Mouse (Mus musculus) heart, adult 2 months (tissue): Measurements from ENCODE around the gene Tmem181a. TPM values are rescaled to one million over a fixed set of nuclear protein-coding genes. Genes with fewer than 3 reads are reported as not detected.
A peak's percentile ranks its signal among the peaks of the same experiment; 100 is the strongest.
"Not testable (repeated sequence)": the region's sequence is repeated elsewhere in the genome, so short reads cannot be mapped to it uniquely, and the experiment has no call there.

Source experiments
- DNase-seq, 2 experiments: peaks; one replicate each; pipeline ENCODE4 v3.0.0; 2021
- H3K27ac ChIP-seq: fragments of 200-600 bp; 2 replicates; pipeline ENCODE4 v1.8.1; 2022
- H3K27me3 ChIP-seq: fragments of 200-500 bp; 2 replicates; pipeline ENCODE4 v1.6.1; 2012; ENCODE audit warnings: mild to moderate bottlenecking, low read length, inconsistent platforms, mixed read lengths; ENCODE audit not compliant: control insufficient read depth, insufficient read depth
- H3K36me3 ChIP-seq: fragments of 200-500 bp; 2 replicates; pipeline ENCODE4 v1.6.1; 2012; ENCODE audit warnings: low read length, inconsistent platforms; ENCODE audit not compliant: control insufficient read depth, insufficient read depth
- H3K4me1 ChIP-seq: fragments of 200-500 bp; 2 replicates; pipeline ENCODE4 v1.6.1; 2011; ENCODE audit warnings: low read length; ENCODE audit not compliant: control insufficient read depth, insufficient read depth
- H3K4me3 ChIP-seq: fragments of 200-600 bp; 2 replicates; pipeline ENCODE4 v1.8.1; 2022
- H3K79me2 ChIP-seq: fragments of 200-500 bp; replicated peaks from 2 replicates; pipeline ENCODE4 v1.6.1; 2012; ENCODE audit warnings: mild to moderate bottlenecking, inconsistent platforms, low read length, moderate library complexity, mixed read lengths; ENCODE audit not compliant: control insufficient read depth, insufficient read depth
- H3K9ac ChIP-seq: fragments of 200-500 bp; 2 replicates; pipeline ENCODE4 v1.6.1; 2012; ENCODE audit warnings: low read depth, mild to moderate bottlenecking, control low read depth, inconsistent platforms, low read length, mixed read lengths
- CTCF ChIP-seq: fragments of 200-600 bp; IDR thresholded peaks from 2 replicates; pipeline ENCODE4 v1.8.1; 2022; ENCODE audit warnings: antibody characterized with exemption, mild to moderate bottlenecking, moderate library complexity
- EP300 ChIP-seq: fragments of 200-500 bp; IDR thresholded peaks from 2 replicates; pipeline ENCODE4 v1.6.1; 2011; ENCODE audit warnings: low read depth, low read length, control low read depth; ENCODE audit not compliant: insufficient read depth
- POLR2A ChIP-seq: fragments of 200-500 bp; IDR thresholded peaks from 2 replicates; pipeline ENCODE4 v1.6.1; 2011; ENCODE audit warnings: mild to moderate bottlenecking, low read depth, low read length, control low read depth; ENCODE audit not compliant: insufficient read depth
- WGBS: fragments of 180-500 bp; shearing (Covaris S2); methylation state at CpG from one replicate; pipeline ENCODE4 v1.1.7; 2018; 5-methylcytosine and 5-hydroxymethylcytosine counted together
- intact Hi-C: fragments of 180-260 bp; cut with DNase I; formaldehyde crosslinking; loops from one replicate; pipeline ENCODE4 v1.15.1; 2025
- long read RNA-seq: library from polyadenylated mRNA; stranded (forward); transcript quantifications from one replicate; pipeline ENCODE4 v2.0.0, GENCODE M21; 2021
- polyA plus RNA-seq: library from polyadenylated mRNA; depleted of rRNA; stranded (reverse); fragments of >200 nt; gene quantifications from 2 replicates; pipeline ENCODE4 v1.2.3, GENCODE M21; 2012; rRNA removed
- total RNA-seq, 2 experiments: library from RNA; stranded (reverse); gene quantifications; 2 replicates each; pipeline ENCODE4 v1.2.3; 2021

Gene Tmem181a
- total RNA-seq: 1 to 10 TPM; 7.0 to 8.1 TPM
- polyA plus RNA-seq: 10.2 and 14.5 TPM in 2 replicates
- long read RNA-seq, full-length matches to known transcripts: 5 of 5 reads
- long read RNA-seq, partial matches to known transcripts: 0 of 5 reads
- long read RNA-seq, other reads (novel, unspliced or antisense): 0 of 5 reads

- H3K36me3 ChIP-seq, H3K27me3 ChIP-seq, H3K79me2 ChIP-seq, H3K4me1 ChIP-seq, DNase-seq, H3K9ac ChIP-seq, intact Hi-C loops, H3K27ac ChIP-seq, H3K4me3 ChIP-seq: not testable (repeated sequence)
- 4% methylated on average over 11 of the region's 51 CpGs for WGBS
Measured at GRCm38 (mm10) chr17:6256400-6257069, at the start of gene Tmem181a. Gene Tmem181a (plus strand): TSS chr17:6256860.

- H3K4me1 ChIP-seq: peaks cover 4% of the 10 kb centered on the region; the same call in 1 of the 2 replicates
- no peak overlapping the region for H3K27ac ChIP-seq
- H3K36me3 ChIP-seq: peaks cover 4% of the 10 kb centered on the region; the same call in 1 of the 2 replicates
- intact Hi-C loops: no loop called here
- H3K4me3 ChIP-seq: no peak overlapping the region
- TF ChIP-seq EP300 (0 out of 2 replicates have a peak, but pooled peaks have one; percentile 21), POLR2A (no peak)
- no peaks in the 10 kb centered on the region for H3K27me3 ChIP-seq
- H3K9ac ChIP-seq: no peak overlapping the region
- no peaks in the 10 kb centered on the region for H3K79me2 ChIP-seq
- 57% methylated on average over 1 of the region's 1 CpGs for WGBS
- DNase-seq: peak in 1 of 2 experiments; percentile 40
Measured at GRCm38 (mm10) chr17:6211721-6212120, 44.9 kb upstream of the Tmem181a start.

GRCm38 (mm10) chr17:6215640-6216039 lies 41.0 kb upstream of the Tmem181a start:
- no peak for DNase-seq
- peaks cover 4% of the 10 kb centered on the region; the same call in 1 of the 2 replicates for H3K4me1 ChIP-seq
- no peak overlapping the region; the same call in 1 of the 2 replicates for H3K27ac ChIP-seq
- H3K27me3 ChIP-seq: no peaks in the 10 kb centered on the region
- no peaks in the 10 kb centered on the region for H3K79me2 ChIP-seq
- TF ChIP-seq EP300: no peak
- TF ChIP-seq POLR2A: no peak
- no peak for TF ChIP-seq CTCF
- H3K4me3 ChIP-seq: no peak overlapping the region
- 76% methylated on average over 4 of the region's 4 CpGs for WGBS
- H3K9ac ChIP-seq: no peak overlapping the region
- intact Hi-C loops: loop anchor here (5.0 kb wide), 2 partner anchors 53 to 108 kb away; partner anchors contain the start of gene Tulp4
- peaks cover 4% of the 10 kb centered on the region; the same call in 1 of the 2 replicates for H3K36me3 ChIP-seq

- Histone ChIP-seq H3K9ac (no peak overlapping the region), H3K27ac (peak overlapping the region; percentile 71), H3K4me1 (peaks cover 2% of the 10 kb centered on the region; the same call in 1 of the 2 replicates), H3K4me3 (no peak overlapping the region), H3K79me2 (no peaks in the 10 kb centered on the region), H3K36me3 (peaks cover 4% of the 10 kb centered on the region; the same call in 1 of the 2 replicates), H3K27me3 (no peaks in the 10 kb centered on the region)
- intact Hi-C loops: loop anchor here (5.0 kb wide), 2 partner anchors 54 to 109 kb away; partner anchors contain the start of gene Tulp4
- peak in 1 of 2 experiments; percentile 24 for DNase-seq
- 82% methylated on average over 10 of the region's 10 CpGs for WGBS
- TF ChIP-seq EP300 (no peak), POLR2A (no peak)
Measured at GRCm38 (mm10) chr17:6216514-6216913, 40.1 kb upstream of the Tmem181a start.

GRCm38 (mm10) chr17:6232633-6233032 lies 24.0 kb upstream of the Tmem181a start:
- H3K79me2 ChIP-seq, H3K27me3 ChIP-seq, H3K4me1 ChIP-seq, H3K36me3 ChIP-seq, DNase-seq, H3K27ac ChIP-seq, H3K4me3 ChIP-seq, intact Hi-C loops, H3K9ac ChIP-seq: not testable (repeated sequence)
- WGBS: no CpG with 5 or more reads among the region's 7 CpGs

GRCm38 (mm10) chr17:6251298-6251697 lies 5.4 kb upstream of the Tmem181a start:
- H3K27me3 ChIP-seq, H3K4me1 ChIP-seq, H3K79me2 ChIP-seq, DNase-seq, H3K4me3 ChIP-seq, H3K27ac ChIP-seq, intact Hi-C loops, H3K9ac ChIP-seq, H3K36me3 ChIP-seq: not testable (repeated sequence)
- WGBS: 91% methylated on average over 1 of the region's 1 CpGs

- H3K36me3 ChIP-seq, H3K4me1 ChIP-seq, H3K4me3 ChIP-seq, H3K27ac ChIP-seq, DNase-seq, intact Hi-C loops, H3K9ac ChIP-seq, H3K27me3 ChIP-seq, H3K79me2 ChIP-seq: not testable (repeated sequence)
- 3% methylated on average over 19 of the region's 20 CpGs for whole genome bisulfite sequencing
Measured at GRCm38 (mm10) chr17:6257070-6257456, 403 bp downstream of the Tmem181a start.

GRCm38 (mm10) chr17:6269876-6270831 lies 13.5 kb downstream of the Tmem181a start:
- Histone ChIP-seq H3K27ac (peak overlapping the region; percentile 51), H3K9ac (peak overlapping the region; percentile 71), H3K4me3 (peak overlapping the region; percentile 44)
- H3K27me3 ChIP-seq, H3K4me1 ChIP-seq, H3K79me2 ChIP-seq, H3K36me3 ChIP-seq, intact Hi-C loops: not testable (repeated sequence)
- WGBS: under 1% methylated on average over 72 of the region's 84 CpGs
- DNase-seq: peak; percentile 63 to 73
